Mouse (Mus musculus): ENCODE measurements around the gene Wdr46.

- TF ChIP-seq POLR2A (IDR thresholded peaks at IDR 0.05; ENCODE audit: borderline replicate concordance, low read depth, low read length) (no peak), CTCF (IDR thresholded peaks at IDR 0.05; ENCODE audit: low read depth, low read length) (no peak)
Observed at GRCm38 (mm10) chr17:33959948-33960347, 19.5 kb downstream of the Wdr46 start.
